Mouse (Mus musculus) ES-CJ7 (cell line): ENCODE measurements at regions not wholly inside any gene's neighbourhood (a gene's known extent, or its start where the extent isn't known, plus 50 kb on each side); places are given as distances from the start of the nearest gene placed in this dataset.
A peak's percentile ranks its signal among the peaks of the same experiment; 100 is the strongest.
"Not testable (repeated sequence)": the region's sequence is repeated elsewhere in the genome, so short reads cannot be mapped to it uniquely, and the experiment has no call there.

ENCODE experiments used
- DNase-seq: peaks from one replicate; pipeline ENCODE4 v3.0.0; 2011; ENCODE audit warnings: low read depth, low spot score

DNA sequence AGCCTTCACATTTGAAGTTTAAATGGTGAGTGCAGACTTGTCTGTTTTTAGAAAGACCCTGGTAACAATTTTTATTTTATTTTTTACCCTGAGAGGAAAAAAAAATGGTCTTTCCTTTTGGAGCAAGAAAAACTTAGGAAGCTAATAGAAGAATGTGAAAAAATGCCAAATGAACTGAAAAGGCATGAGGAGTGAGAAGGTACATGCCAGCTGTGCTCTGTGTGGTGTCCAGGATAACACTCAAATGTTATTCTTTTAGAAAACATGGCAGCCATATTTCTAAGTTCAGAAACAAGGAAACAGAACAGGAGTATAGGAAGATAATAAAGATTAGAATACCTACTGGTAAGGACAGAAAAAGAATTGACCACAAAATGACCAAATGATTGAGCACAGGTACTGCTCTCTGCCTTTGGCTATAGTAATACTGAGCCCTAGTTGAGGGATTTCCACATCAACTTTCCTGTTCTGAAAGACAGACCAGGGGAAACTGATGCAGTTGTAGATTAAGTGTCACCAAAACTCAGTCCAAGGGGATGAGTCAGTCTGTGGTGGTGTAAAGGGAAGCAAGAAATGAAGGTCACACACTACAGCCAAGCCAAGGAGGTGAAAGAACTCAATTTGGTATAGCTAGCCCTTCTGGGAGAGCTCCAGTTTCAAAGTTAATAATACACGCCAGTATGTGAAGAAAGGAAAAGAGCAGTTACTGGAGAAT lies 758.5 kb downstream of the Robo2 start:
- no peak for DNase-seq

DNA sequence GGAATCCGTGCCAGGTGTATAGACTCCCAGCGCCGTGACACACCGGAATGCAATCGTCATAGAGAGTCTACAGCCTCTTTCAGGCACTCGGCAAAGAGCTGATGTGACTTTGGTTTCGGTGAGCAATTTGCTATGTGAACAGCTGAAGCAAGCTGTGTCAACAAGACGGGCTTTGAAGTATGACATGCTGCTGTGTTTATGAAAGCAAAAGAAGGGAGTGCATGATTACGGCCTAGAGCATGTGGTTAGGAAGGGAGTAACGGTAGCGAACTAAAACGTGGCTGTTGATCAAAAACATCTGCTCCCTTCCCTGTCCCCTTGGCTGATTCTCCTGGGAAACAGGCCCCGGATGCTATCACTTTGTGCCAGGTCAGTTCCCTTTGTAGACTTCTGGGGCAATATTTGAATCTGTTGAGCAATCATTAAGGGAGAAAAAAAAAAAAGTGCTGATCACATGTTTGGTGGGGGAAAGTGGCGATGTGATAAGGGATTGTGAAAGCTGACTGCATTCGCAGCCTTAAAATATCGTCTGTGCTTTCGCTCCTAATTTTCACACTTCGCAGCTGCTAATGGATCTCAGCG lies 764.3 kb downstream of the Robo2 start:
- no peak for DNase-seq

DNA sequence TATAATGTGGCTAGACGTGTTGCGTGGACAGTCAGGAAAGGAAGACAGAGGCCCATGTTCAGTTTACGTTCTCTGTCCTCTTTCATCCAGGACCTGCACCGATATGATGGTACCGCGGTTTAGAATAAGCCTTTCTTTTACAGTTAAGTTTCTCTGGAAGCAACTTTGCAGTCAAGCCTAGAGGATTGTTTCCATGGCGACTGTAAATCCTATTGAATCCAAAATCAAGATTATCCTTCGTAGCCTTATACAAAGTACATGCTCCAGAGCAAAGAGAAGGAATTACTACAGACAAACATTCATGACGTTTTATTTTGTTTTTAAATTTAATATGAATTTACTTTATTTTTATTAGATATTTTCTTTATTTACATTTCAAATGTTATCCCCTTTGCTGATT lies 798.6 kb downstream of the Robo2 start:
- no peak for DNase-seq

DNA sequence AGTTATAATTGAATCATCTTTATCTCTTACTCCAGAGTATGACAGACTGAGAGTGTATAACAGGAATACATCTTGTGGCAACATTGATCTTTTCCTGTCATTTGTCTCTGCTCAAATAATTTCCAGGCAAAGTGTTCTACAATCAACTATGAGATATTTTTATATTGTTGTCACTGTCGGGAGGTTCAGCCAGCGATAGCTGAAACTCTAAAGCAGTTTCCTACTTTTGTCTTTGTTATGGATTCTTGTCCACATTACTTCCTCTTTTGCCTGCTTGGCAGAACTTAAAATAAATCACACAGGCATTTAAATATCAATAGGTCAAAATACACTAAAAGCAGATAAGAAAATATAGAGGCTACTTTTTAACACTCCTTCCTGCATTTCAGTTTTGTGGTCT lies 820.2 kb downstream of the Robo2 start:
- no peak for DNase-seq

DNA sequence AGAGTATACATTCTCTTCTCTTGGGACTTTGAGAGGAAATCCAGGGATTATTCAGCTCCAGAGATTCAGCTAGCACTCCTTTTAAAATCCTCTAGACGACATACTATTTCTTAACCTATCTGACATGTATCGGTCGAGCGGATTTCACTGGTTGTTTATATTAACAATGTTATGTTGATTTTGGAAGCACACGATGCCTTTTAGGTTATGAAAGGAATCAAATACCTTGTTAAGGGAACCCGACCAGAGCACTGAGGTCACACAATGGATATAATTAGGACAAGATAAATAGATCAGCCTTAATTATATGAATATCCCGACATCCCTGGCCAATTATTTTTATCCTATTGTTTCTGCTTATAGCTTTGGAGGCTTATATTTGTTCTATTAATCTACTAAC lies 850.4 kb downstream of the Robo2 start:
- no peak for DNase-seq

DNA sequence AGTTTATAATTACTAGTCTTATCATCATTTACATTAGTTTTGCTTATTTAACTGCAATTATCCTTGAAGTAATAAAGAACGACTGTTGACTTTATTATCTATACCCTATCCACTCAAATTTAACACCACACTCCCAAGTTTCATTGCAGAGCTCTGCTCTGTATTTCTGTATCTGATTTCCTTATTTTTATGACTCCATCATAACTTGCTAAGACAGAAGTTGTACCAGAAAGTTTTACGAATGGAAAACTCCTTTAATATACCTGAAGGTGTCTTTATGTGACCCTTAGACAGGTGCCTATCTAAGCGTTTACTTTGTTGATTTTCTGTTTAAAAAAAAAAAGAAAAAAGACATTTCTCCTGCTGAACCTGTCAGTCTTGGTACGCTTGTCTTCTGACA lies 854.7 kb downstream of the Robo2 start:
- DNase-seq: no peak

DNA sequence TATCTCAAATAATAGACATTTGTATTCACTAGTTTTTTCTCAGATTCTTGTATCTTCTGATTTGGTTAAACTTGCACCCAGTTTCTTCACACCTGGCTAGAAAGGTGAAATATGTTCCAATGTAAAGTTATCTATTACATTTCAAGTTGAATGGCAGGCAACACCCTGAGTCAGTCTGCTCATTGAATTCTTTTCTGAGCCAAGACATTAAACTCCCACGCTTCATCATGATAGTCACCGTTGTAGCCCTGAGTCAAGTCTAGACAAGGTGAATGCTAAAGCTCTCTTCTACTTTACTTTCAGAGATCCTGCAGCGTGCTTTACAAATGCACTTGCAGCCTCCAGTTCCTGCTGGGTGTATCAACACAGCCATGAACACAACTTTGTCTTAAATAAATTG lies 868.0 kb downstream of the Robo2 start:
- DNase-seq: no peak

DNA sequence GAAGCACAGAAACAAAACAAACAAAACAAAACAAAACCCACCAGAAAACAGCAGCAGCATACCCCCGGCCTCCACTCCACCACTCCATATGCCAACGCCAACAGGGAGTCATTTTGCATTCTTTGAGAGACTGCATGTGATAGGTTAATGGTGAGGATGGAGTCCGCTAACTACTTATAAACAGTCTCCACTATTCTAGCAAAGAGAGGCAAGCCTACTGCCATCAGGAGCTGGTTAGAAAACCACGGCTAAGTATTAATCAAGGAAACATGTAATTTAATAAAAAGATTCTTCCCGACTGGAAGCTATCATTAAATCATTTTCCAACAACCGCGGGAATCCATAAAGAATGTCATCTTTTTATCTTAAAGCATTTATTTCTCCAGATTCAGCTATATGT lies 873.6 kb downstream of the Robo2 start:
- no peak for DNase-seq

DNA sequence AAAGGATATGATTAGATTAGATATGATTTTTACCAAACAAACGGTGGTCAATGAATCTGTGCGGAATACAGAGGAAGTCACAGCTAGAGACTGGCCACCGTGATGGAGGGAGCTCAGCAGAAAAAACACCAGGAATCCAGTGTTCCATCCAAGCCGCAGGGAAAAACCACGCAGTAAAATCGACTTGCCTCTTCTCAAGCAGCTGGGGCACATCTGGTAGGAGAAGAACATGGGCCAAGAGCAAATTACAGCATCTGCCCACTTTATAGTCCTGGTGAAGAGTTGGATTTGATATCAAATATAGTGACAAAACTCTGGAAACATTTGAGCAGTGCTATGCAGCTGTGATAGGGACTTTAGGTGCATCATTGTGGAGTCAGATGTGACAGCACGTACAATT lies 874.1 kb downstream of the Robo2 start:
- no peak for DNase-seq

DNA sequence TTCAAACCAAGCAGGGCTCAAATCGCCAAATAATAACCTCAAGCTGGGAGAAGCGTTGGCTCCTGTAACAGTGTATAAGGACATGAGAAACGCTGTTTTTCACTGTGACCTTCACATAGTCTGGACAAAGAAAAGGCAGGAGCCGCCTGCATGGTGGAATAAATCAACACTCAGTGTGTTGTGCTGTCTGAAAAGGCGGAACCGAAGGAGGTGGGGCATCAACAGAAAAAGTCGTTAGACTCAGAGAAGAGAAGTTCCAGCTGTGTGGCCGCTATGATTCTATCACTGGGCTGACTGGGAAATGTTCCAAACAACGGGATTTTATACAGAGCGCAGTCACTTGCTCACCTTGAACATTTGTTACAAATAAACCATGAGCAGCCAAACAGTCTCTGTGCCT lies 881.4 kb downstream of the Robo2 start:
- peak; percentile 3 for DNase-seq

DNA sequence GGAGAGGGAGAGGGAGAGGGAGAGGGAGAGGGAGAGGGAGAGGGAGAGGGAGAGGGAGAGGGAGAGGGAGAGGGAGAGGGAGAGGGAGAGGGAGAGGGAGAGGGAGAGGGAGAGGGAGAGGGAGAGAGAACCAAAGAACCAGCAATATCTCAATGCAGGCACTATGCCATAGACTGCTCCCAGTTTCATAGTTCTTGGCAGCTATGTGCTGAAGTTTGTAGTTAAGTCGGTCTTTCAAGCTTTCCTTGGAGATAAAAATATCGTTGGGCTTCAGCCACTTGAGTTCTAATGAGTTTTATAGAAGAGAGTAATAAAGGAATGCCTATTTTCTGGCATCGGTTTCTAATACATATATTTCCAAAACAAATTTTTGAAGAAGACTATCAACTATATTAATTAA lies 888.7 kb downstream of the Robo2 start:
- DNase-seq: not testable (repeated sequence)

DNA sequence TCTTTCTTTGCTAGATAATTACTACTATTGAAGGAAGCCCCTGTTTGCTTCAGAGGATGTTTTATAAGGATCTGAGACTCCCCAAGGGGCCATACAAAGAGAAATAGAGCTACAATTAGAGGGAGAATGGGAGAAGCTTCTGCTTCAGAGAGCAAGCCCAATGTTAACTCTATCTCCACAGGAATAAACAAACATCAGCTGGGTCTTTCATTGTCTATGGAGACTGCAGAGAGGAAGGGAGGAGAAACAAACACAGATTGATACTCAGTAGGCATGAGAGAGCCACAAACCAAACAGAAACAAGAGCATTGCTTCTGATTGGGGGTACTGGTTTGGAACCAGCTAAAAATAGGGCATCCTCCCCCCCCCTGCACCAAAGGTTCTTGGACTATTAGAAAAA lies 906.9 kb downstream of the Robo2 start:
- DNase-seq: no peak

DNA sequence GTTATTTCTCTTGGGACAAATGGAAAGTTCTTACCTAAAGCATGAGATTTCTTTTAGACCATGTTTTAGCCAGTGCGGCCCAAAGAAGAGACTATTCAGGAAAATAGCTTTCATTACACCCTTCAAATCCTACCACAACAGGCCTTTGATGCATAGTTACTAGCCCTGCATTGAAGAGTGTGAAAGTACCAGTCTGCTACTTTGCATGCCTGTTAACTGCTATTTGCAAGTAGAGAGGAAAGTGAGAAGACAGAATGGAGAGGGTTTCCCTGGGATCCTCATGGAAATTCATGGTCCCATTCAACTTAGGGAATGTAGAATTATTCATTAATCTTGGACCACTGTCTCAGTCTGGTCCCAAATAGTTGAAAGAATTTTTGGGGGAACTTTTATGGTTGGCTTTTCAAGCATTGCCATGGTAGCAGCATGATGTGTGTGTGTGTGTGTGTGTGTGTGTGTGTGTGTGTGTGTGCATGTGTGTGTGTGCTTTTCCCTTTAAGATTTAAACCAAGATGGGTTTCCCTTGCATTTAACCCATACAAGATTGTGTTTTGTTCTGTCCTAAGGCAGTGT lies 912.9 kb downstream of the Robo2 start:
- DNase-seq: no peak

DNA sequence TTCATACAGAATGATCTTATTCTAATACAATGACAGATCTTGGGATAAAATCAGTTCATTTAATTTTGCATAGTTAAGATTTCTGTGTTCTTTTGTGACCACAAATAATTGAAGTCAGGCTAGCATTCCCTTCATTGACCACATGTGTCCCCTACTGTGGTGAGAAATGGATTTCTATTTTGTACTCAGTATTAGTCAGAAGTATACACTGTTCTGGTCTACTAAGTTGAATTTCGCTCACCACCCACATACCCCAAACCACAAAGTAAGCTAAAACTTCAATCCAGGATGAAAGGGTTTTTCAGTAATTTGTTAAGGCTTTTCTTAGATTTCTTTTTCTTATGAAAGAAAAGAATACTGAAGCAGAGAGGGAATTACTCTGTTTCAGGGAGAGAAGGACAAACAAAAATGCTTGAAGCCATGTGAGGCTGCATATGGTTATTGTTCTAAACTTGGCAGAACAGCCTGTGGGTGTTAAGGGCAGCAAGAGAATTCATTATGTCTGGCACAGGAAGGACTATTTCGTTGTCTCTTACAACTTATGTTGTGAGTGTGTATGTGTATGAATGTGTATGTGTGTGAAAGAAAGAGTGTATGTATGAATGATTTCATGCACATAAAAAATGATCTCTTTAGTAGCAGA lies 928.3 kb downstream of the Robo2 start:
- no peak for DNase-seq

DNA sequence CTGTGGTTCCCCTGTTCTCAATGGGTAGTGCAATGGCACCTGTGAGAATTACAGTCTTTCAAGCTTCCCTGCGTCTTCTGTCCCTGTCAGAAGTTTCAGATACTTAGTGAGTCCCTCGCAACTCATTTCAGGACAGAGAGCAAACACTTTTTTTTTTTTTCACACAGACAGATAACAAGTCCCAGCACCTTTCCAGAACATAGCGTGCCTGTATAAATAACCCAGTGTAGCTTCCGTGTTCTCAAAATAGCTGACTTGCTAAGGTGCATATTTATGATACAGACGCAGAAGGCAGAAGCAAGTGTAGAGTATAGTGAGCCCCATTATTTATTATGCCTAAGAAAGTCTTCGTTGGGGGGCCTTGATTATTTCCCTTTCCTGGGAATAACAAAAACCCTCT lies 929.4 kb downstream of the Robo2 start:
- no peak for DNase-seq

DNA sequence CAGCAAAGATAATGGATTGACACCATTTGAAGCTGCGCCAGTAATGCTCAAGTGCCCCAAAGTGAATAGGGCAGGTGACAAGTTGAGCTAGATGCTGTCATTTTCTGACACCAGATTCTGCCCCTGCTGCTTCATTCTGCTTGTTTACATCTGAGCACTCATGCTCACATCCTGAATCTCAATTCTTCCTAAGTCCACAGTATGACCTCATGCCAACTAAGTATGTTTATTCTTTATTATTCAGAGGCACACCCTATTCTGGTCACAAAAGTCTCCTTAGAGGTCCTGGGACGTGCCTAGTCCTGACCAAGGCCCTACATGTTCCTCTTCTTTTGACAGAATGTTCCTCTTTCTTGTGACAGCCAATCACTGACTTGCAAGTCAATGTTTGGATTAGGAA lies 938.1 kb downstream of the Robo2 start:
- no peak for DNase-seq

DNA sequence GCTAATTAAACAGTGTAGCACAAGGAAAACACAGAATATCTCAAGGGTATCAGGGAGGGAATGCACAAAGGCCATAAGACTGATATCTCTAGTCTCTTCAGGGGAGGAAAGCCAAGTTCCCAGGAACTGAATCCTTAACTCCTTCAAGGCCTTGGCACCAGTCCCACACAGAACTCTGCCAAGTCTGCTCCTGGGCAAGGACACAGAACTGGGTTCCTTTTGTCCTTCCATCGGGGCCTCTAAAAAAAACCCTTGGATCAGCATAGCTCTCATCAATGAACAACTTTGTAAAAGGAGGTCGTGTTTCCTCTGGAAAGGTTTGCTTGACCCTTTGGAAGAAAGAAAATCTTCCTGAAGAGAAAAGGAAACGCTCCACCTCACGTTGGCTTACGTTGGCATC lies 940.1 kb downstream of the Robo2 start:
- no peak for DNase-seq

DNA sequence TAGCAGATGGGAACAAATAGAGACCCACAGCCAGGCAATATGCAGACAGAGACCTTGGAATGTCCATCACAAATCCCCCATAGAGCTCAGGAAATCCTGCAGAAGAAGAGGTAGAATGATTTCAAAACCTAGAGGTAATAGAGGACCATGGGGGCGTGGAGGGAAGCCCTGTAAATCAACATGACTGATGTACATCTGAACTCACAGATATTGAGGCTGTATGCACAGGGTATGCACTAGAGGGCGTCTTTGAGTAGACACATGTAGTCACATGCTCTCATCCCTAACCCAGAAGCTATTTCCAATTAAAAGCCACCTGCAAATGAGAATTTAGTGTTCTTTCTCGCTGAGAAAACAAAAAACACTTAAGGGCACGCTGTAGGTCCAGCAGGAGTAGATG lies 941.1 kb downstream of the Robo2 start:
- peak; percentile 38 for DNase-seq

DNA sequence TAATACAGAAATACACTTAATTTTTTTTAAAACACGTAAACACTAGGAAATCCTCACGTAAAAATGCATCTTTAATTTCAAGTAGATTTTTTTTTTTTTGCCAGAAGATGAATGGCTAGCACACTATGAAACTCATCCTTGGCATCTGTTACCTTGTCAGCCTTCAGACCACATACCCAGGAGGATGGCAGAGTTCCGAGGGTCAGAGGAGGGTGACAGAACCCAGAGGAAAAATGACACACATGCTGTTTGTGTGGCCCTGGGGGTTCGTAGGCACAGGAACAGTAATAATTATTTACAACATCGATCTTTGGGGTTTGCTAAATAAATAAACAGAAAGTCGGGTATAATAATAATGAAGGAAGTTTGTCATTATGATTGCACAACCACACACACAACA lies 945.3 kb downstream of the Robo2 start:
- no peak for DNase-seq

DNA sequence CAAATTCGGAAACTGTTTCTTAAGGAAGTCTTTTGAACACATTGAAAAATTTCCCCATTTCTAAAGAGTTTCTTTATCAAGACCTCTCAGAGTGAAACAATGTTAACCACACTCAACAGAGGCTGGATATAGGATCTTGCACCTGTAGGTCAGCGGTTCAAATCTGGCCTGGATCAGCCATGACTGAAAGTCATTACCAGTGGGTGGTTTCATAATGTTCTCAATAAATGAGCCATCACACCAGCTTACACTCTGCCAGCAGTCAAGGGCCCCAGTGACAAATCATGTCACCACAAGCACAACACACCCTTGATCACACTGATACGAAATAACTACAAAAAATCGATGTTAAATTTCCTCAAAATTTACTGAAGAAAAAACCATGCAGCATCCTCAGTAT lies 949.1 kb downstream of the Robo2 start:
- no peak for DNase-seq

DNA sequence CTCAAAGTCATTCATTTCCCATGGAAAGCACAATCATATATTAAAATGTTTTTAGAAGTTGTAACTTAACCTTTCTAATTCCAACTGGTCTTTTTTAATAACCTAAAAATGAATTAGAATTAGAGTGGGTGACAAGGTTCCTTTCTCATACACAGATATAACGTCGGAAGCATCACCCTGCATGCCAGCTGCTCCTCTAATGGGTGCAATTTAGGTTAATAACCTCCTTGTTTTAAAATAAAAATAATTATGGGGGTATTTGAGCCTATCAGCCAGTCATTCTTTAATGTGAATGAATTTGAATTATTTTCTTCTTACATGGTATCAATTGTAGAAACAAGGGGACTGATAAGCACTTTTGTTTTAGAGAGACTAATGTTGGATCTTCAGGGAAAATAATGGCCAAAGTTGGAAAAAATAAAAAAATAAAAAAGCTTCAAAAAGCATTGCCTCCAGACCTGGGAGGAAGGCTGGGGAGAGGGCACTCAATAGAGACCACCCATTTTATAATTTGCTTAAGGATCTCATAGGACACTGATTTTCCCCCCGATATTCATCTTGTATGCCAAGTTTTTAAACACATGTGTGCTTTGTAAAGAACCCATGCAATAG lies 960.9 kb downstream of the Robo2 start:
- no peak for DNase-seq

DNA sequence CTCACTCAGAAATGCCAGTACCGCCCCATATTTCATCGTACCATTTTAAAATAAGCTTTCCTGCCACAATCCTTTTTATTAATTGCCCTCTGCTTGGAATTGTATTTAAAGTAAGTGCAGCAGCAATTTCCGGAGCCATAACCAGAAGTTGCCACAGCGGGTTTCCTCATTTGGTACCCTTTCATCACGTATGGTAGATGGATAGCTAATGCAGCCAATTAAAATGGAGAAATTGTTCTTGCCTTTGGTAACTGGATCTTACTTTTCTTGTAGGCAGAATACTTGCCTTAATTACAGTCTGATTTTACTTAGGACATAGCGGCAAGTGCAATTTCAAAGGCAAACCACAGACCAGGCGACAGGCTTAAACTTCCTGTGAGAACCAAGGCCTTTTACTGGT lies 961.8 kb downstream of the Robo2 start:
- no peak for DNase-seq

DNA sequence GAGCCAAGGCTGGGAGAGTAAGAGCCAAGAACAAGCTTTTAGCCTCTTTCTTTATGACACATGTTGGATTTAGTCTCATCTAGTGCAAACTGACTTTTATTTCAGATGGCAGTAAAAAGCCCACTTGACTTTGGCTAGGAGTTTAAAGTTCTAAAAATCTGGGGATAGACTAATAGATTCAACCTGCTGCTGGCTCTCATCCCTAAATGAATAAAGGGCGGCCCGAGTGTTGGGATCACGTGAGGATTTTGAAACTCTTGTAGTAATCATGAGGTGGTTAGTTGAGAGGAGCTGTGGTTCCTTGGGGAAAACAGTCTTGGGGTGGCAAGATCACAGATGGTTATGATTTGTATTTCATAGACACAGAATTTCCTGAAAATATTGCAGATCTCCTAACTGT lies 975.9 kb downstream of the Robo2 start:
- no peak for DNase-seq
